Mouse (Mus musculus) lung, postnatal 0 days (tissue): ENCODE data around the gene Skil. TPM values are rescaled to one million over a fixed set of nuclear protein-coding genes. Genes with fewer than 3 reads are reported as not detected.

Experiments
- ATAC-seq: fragments of 200-750 bp; cut with Nextera tagmentation; 2 replicates; pipeline ENCODE4 v1.8.0; 2017; ENCODE audit warnings: moderate library complexity
- DNase-seq: peaks from one replicate; pipeline ENCODE4 v3.0.0-alpha.2; 2016; ENCODE audit warnings: low spot score
- H3K27ac ChIP-seq: fragments of 300-500 bp; sonication (generic); 2 replicates; pipeline ENCODE4 v1.5.1; 2014; ENCODE audit warnings: antibody characterized with exemption, mild to moderate bottlenecking, low read length, mixed read lengths
- H3K27me3 ChIP-seq: fragments of 300-500 bp; sonication (generic); replicated peaks from 2 replicates; pipeline ENCODE4 v1.6.1; 2014; ENCODE audit warnings: low read length, mixed read lengths; ENCODE audit not compliant: insufficient read depth
- H3K36me3 ChIP-seq: fragments of 300-500 bp; sonication (generic); 2 replicates; pipeline ENCODE4 v1.6.1; 2014; ENCODE audit warnings: low read length, mixed read lengths; ENCODE audit not compliant: insufficient read depth
- H3K4me1 ChIP-seq: fragments of 300-500 bp; sonication (generic); 2 replicates; pipeline ENCODE4 v1.6.1; 2014; ENCODE audit warnings: antibody characterized with exemption, low read depth, low read length, mixed read lengths; ENCODE audit not compliant: insufficient read depth
- H3K4me2 ChIP-seq: fragments of 300-500 bp; sonication (generic); replicated peaks from 2 replicates; pipeline ENCODE4 v1.6.1; 2014; ENCODE audit warnings: low read depth, mild to moderate bottlenecking, low read length, moderate library complexity, mixed read lengths
- H3K4me3 ChIP-seq: fragments of 300-500 bp; sonication (generic); 2 replicates; pipeline ENCODE4 v1.5.1; 2014; ENCODE audit warnings: low read depth, low read length
- H3K9ac ChIP-seq: fragments of 300-500 bp; sonication (generic); replicated peaks from 2 replicates; pipeline ENCODE4 v1.6.1; 2014; ENCODE audit warnings: low read depth, mild to moderate bottlenecking
- H3K9me3 ChIP-seq: fragments of 300-500 bp; sonication (generic); 2 replicates; pipeline ENCODE4 v1.6.1; 2016; ENCODE audit warnings: low read length, mixed read lengths
- CTCF ChIP-seq: IDR thresholded peaks from 2 replicates; pipeline ENCODE4 v1.5.1; 2016; ENCODE audit warnings: antibody characterized with exemption, mild to moderate bottlenecking
- EP300 ChIP-seq: IDR thresholded peaks from 2 replicates; pipeline ENCODE4 v1.6.1; 2016; ENCODE audit warnings: antibody characterized with exemption, mild to moderate bottlenecking, control low read depth
- WGBS: fragments of 180-500 bp; shearing (Covaris S2); extraction: QIAGEN DNeasy Blood & Tissue Kit; methylation state at CpG from one replicate; pipeline ENCODE4 v1.1.7; 2014; 5-methylcytosine and 5-hydroxymethylcytosine counted together
- polyA plus RNA-seq: library from polyadenylated mRNA; unstranded; fragments of >200 nt; fragmentation: Nextera tagmentation; extraction: Ambion mirVana; gene quantifications from 2 replicates; pipeline ENCODE4 v1.2.1, GENCODE M21; 2015

The Skil gene
- polyA plus RNA-seq, 1 experiment from 2014 or later: 24.8 TPM

GRCm38 (mm10) chr3:31089956-31090355 is 4.9 kb upstream of the Skil start:
- DNase-seq (no peak), ATAC-seq (no peak)
- Histone ChIP-seq H3K27me3 (no peaks in the 10 kb centered on the region), H3K27ac (no peak overlapping the region), H3K9me3 (no peaks in the 10 kb centered on the region), H3K4me2 (no peak overlapping the region), H3K4me3 (no peak overlapping the region), H3K9ac (no peak overlapping the region), H3K36me3 (no peaks in the 10 kb centered on the region), H3K4me1 (0 out of 2 replicates have a peak, but pooled peaks cover 4% of the 10 kb centered on the region)
- WGBS: 45% methylated on average over 7 of the region's 7 CpGs
- no peak for TF ChIP-seq CTCF
- no peak for TF ChIP-seq EP300

- Histone ChIP-seq H3K27ac (peak overlapping the region; percentile 99; the same call in 1 of the 2 replicates), H3K27me3 (no peaks in the 10 kb centered on the region), H3K4me2 (peak overlapping the region; percentile 76), H3K4me3 (peak overlapping the region; percentile 97), H3K4me1 (peaks cover 14% of the 10 kb centered on the region; the same call in 1 of the 2 replicates), H3K9ac (no peak overlapping the region), H3K9me3 (no peaks in the 10 kb centered on the region), H3K36me3 (no peaks in the 10 kb centered on the region)
- WGBS: 9% methylated on average over 13 of the region's 13 CpGs
- ATAC-seq (no peak), DNase-seq (peak; percentile 37)
- no peak for TF ChIP-seq CTCF
- TF ChIP-seq EP300: no peak
Measured at GRCm38 (mm10) chr3:31093196-31093595, 1.7 kb upstream of the Skil start.

DNA sequence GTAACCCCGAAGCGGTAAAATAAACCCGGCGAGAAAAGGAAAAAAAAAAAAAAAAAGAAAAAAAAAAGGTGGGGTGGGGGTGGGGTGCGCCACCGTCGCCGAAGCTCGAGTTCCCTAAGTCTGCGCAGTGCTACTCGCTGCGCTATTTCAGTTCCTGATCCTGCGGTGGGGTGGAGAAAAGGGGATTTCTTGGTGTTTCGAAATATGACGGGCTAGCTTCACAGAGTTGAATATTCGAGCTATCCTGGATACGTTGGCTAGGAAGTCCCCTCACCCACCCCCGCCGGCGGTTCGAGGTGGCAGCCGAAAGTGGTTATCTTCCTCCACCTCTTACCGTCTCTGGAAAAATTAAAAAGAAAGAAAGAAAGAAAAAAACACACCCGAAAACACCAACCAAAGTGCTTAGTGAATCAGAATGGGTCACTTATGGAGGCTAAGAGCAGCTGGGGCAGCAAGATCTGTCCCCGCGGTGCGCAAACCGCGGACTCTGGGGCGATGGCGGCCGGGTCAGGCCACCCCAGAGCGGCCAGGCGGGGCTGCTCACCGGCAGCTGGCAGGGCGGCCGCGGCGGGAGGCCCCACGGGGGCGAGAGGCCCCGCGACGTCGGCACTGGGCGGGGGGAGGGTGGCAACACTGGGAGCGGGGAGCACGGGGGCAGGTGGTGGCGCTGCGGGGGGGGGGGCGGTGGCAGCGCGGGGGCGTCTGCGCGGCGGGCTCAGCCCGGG is 1.1 kb upstream of the Skil start:
- peaks cover 14% of the 10 kb centered on the region; the same call in 1 of the 2 replicates for H3K4me1 ChIP-seq
- DNase-seq (peak; percentile 86), ATAC-seq (peak; percentile 54)
- TF ChIP-seq CTCF (no peak), EP300 (peak; percentile 44; the same call in 1 of the 2 replicates)
- H3K36me3 ChIP-seq: no peaks in the 10 kb centered on the region
- H3K27me3 ChIP-seq: no peaks in the 10 kb centered on the region
- H3K4me2 ChIP-seq: peak overlapping the region; percentile 76
- WGBS: under 1% methylated on average over 42 of the region's 58 CpGs
- H3K9ac ChIP-seq: peak overlapping the region; percentile 68
- H3K27ac ChIP-seq: peak overlapping the region; percentile 99
- H3K4me3 ChIP-seq: peak overlapping the region; percentile 97
- H3K9me3 ChIP-seq: no peaks in the 10 kb centered on the region

GRCm38 (mm10) chr3:31095179-31095490 is 277 bp downstream of the Skil start:
- no peak for TF ChIP-seq CTCF
- TF ChIP-seq EP300: no peak
- Histone ChIP-seq H3K27ac (peak overlapping the region; percentile 99), H3K9me3 (no peaks in the 10 kb centered on the region), H3K4me3 (peak overlapping the region; percentile 97), H3K36me3 (no peaks in the 10 kb centered on the region), H3K4me2 (peak overlapping the region; percentile 76), H3K27me3 (no peaks in the 10 kb centered on the region), H3K4me1 (peaks cover 14% of the 10 kb centered on the region; the same call in 1 of the 2 replicates), H3K9ac (peak overlapping the region; percentile 84)
- 0% methylated on average over 3 of the region's 39 CpGs for WGBS
- no peak for DNase-seq
- ATAC-seq: no peak

GRCm38 (mm10) chr3:31095491-31096154 is 765 bp downstream of the Skil start:
- Histone ChIP-seq H3K9me3 (no peaks in the 10 kb centered on the region), H3K27ac (peak overlapping the region; percentile 99), H3K4me1 (peaks cover 14% of the 10 kb centered on the region; the same call in 1 of the 2 replicates), H3K4me3 (peak overlapping the region; percentile 97), H3K27me3 (no peaks in the 10 kb centered on the region), H3K9ac (peak overlapping the region; percentile 84), H3K36me3 (no peaks in the 10 kb centered on the region), H3K4me2 (peak overlapping the region; percentile 76)
- TF ChIP-seq CTCF (no peak), EP300 (0 out of 2 replicates have a peak, but pooled peaks have one; percentile 31)
- ATAC-seq (peak; percentile 7), DNase-seq (peak; percentile 70)
- under 1% methylated on average over 17 of the region's 33 CpGs for WGBS
